Mouse (Mus musculus) hindbrain, embryonic 12.5 days (tissue): Measurements from ENCODE around the gene Flad1. TPM values are rescaled to one million over a fixed set of nuclear protein-coding genes. Genes with fewer than 3 reads are reported as not detected.

Experiments used
- ATAC-seq: fragments of 200-750 bp; cut with Nextera tagmentation; 2 replicates; pipeline ENCODE4 v1.8.0; 2017; ENCODE audit warnings: moderate TSS enrichment; ENCODE audit not compliant: low FRiP score
- H3K27ac ChIP-seq: fragments of 300-500 bp; sonication (generic); 2 replicates; pipeline ENCODE4 v1.5.1; 2016; ENCODE audit warnings: mild to moderate bottlenecking
- H3K27me3 ChIP-seq: fragments of 300-500 bp; sonication (generic); 2 replicates; pipeline ENCODE4 v1.6.1; 2016; ENCODE audit warnings: mild to moderate bottlenecking
- H3K36me3 ChIP-seq: fragments of 300-500 bp; sonication (generic); 2 replicates; pipeline ENCODE4 v1.6.1; 2016; ENCODE audit warnings: mild to moderate bottlenecking
- H3K4me1 ChIP-seq: fragments of 300-500 bp; sonication (generic); 2 replicates; pipeline ENCODE4 v1.6.1; 2016
- H3K4me2 ChIP-seq: fragments of 300-500 bp; sonication (generic); replicated peaks from 2 replicates; pipeline ENCODE4 v1.6.1; 2016; ENCODE audit warnings: mild to moderate bottlenecking
- H3K4me3 ChIP-seq: fragments of 300-500 bp; sonication (generic); 2 replicates; pipeline ENCODE4 v1.5.1; 2016; ENCODE audit warnings: mild to moderate bottlenecking
- H3K9ac ChIP-seq: fragments of 300-500 bp; sonication (generic); 2 replicates; pipeline ENCODE4 v1.6.1; 2016; ENCODE audit warnings: mild to moderate bottlenecking, moderate library complexity
- H3K9me3 ChIP-seq: fragments of 300-500 bp; sonication (generic); replicated peaks from 2 replicates; pipeline ENCODE4 v1.6.1; 2016; ENCODE audit warnings: mild to moderate bottlenecking
- WGBS: fragments of 180-500 bp; shearing (Covaris S2); methylation state at CpG from one replicate; pipeline ENCODE4 v1.1.7; 2016; 5-methylcytosine and 5-hydroxymethylcytosine counted together
- polyA plus RNA-seq: library from polyadenylated mRNA; unstranded; fragments of >200 nt; fragmentation: Nextera tagmentation; extraction: Ambion mirVana; gene quantifications from 2 replicates; pipeline ENCODE4 v1.2.1, GENCODE M21; 2016

Gene Flad1
- polyA plus RNA-seq, 1 experiment from 2014 or later, result 36.9 TPM

GRCm38 (mm10) chr3:89408448-89408847 is 3.2 kb downstream of the Flad1 start:
- H3K36me3 ChIP-seq, result peaks cover 16% of the 10 kb centered on the region
- no peak overlapping the region for H3K9ac ChIP-seq
- H3K4me1 ChIP-seq, result peaks cover 15% of the 10 kb centered on the region
- H3K4me2 ChIP-seq, result no peak overlapping the region
- H3K4me3 ChIP-seq, result no peak overlapping the region
- no peaks in the 10 kb centered on the region for H3K27me3 ChIP-seq
- no peaks in the 10 kb centered on the region for H3K9me3 ChIP-seq
- WGBS, result 62% methylated on average over 16 of the region's 16 CpGs
- H3K27ac ChIP-seq, result no peak overlapping the region
- ATAC-seq, result no peak

- Histone ChIP-seq H3K4me3 (no peak overlapping the region), H3K27me3 (no peaks in the 10 kb centered on the region), H3K4me1 (peaks cover 12% of the 10 kb centered on the region), H3K4me2 (no peak overlapping the region), H3K27ac (no peak overlapping the region), H3K9me3 (no peaks in the 10 kb centered on the region), H3K36me3 (peaks cover 32% of the 10 kb centered on the region), H3K9ac (no peak overlapping the region)
- 92% methylated on average over 6 of the region's 6 CpGs for WGBS
- no peak for ATAC-seq
Observed at GRCm38 (mm10) chr3:89406887-89407286, 4.8 kb downstream of the Flad1 start.

DNA sequence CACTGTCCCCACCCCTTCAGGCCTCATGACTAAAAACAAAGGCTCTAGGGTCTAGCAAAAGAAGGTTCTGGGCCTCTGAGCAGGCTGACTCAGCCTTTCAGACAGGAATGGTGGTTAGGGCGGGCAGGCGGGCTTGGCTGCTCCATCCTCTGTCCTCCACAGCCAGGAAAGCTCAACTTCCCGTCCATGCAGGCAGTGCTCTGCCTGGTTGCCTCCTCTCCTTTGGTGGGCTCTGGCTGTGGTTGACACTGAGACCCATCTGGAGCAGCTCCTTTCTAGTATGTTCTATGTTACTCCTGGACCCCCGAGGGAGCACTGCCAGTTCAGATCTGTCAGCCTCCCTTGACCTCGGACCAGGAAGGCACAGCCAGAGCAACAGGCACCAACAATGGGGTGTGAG is 9.0 kb downstream of the Flad1 start, which contains the start of gene Lenep:
Lenep (minus strand) TSS at position 101 of the 400 bp plus-strand sequence.
- H3K4me1 ChIP-seq, result no peaks in the 10 kb centered on the region
- H3K4me3 ChIP-seq, result no peak within 1 kb of the TSS
- no peaks in the 10 kb centered on the region for H3K9me3 ChIP-seq
- H3K36me3 ChIP-seq, result peaks cover 40% of the 10 kb centered on the region
- no peak for ATAC-seq
- H3K9ac ChIP-seq, result no peak within 1 kb of the TSS
- H3K4me2 ChIP-seq, result no peak within 1 kb of the TSS
- no peak within 1 kb of the TSS for H3K27ac ChIP-seq
- WGBS, result 69% methylated on average over 5 of the region's 5 CpGs
- no peaks in the 10 kb centered on the region for H3K27me3 ChIP-seq

DNA sequence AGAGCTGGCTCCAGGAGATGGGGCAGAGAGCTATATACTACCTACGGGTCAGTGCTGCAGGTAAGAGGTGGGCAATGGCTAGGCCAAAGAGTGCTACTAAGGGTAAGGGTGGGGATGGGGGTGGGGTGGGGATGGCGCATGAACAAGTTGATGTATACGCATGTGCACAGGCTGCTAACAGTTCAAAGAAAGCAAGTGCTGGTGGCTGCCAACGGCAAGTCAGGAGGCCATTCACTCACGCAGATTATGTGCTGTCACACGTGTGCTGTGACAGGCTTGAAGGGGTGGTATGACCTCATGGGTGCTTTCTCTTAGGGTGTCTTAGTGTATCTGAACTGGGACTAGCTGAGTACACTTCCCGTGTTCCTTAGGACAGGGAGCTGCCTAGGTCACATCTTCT is 10.3 kb downstream of the Flad1 start:
- H3K9me3 ChIP-seq, result no peaks in the 10 kb centered on the region
- no peak for ATAC-seq
- H3K27me3 ChIP-seq, result peaks cover under 1% of the 10 kb centered on the region; the same call in 1 of the 2 replicates
- no peak overlapping the region for H3K9ac ChIP-seq
- H3K27ac ChIP-seq, result no peak overlapping the region
- H3K4me2 ChIP-seq, result no peak overlapping the region
- peaks cover 40% of the 10 kb centered on the region for H3K36me3 ChIP-seq
- H3K4me1 ChIP-seq, result peaks cover 5% of the 10 kb centered on the region; the same call in 1 of the 2 replicates
- 89% methylated on average over 7 of the region's 7 CpGs for WGBS
- H3K4me3 ChIP-seq, result no peak overlapping the region

- under 1% methylated on average over 4 of the region's 4 CpGs for whole genome bisulfite sequencing
Observed at GRCm38 (mm10) chr3:89396654-89397005, 15.0 kb downstream of the Flad1 start.

DNA sequence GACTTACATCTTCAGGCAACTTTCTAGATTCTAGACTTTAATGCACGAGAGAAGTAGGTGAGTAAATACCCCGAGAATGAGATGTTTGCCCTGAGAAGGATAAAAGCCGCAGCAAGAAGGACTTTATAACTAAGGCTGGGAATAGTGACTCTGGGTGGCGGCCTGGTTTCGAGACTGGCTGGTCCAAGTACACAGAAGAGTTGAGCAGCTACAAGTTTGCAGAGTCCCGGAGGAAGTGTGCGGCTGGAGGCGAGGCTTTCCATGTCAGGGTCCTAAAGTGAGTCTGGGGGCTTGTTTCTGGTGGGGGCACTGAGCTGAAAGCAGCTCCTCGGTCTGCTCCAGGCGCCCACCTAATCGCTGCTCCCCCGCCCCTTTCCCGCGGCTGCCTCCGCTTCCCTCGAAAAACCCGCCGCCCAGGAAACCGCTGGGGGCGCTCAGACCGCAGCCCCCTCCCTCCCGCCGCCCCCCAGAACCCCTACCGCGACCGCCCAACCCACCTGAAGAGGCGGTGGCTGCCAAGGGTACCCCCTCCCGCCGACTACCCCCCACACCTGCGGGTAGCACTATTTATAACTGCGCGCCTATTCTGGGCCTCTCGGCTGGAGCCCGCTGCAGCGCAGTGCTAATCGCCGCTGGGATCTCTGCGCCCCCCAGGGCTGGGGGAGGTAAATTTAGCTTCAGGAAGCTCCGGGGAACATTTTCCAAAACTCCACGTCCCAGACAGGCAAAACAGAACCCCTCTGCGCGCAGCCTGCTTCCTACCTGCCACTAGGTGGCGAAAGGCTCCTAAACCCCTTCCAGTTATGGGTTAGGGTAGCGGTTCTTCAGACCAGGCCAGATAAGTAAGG is 15.6 kb downstream of the Flad1 start:
- peak overlapping the region; percentile 100 for H3K4me2 ChIP-seq
- no peaks in the 10 kb centered on the region for H3K36me3 ChIP-seq
- H3K27ac ChIP-seq, result no peak overlapping the region
- peak overlapping the region; percentile 56 for H3K9ac ChIP-seq
- H3K9me3 ChIP-seq, result no peaks in the 10 kb centered on the region
- ATAC-seq, result no peak
- peaks cover 53% of the 10 kb centered on the region for H3K4me1 ChIP-seq
- peaks cover 33% of the 10 kb centered on the region for H3K27me3 ChIP-seq
- under 1% methylated on average over 43 of the region's 44 CpGs for WGBS
- peak overlapping the region; percentile 55 for H3K4me3 ChIP-seq

More at GRCm38 (mm10) chr3:89396654-89397005, 15.0 kb downstream of the Flad1 start:
- H3K4me3 ChIP-seq, result peak overlapping the region; percentile 55; the same call in 1 of the 2 replicates
- no peak overlapping the region for H3K27ac ChIP-seq
- H3K9ac ChIP-seq, result 0 out of 2 replicates have a peak overlapping the region, but pooled peaks have one; percentile 1
- ATAC-seq, result no peak
- H3K27me3 ChIP-seq, result peaks cover 28% of the 10 kb centered on the region
- H3K9me3 ChIP-seq, result no peaks in the 10 kb centered on the region
- peaks cover 5% of the 10 kb centered on the region; the same call in 1 of the 2 replicates for H3K36me3 ChIP-seq
- H3K4me1 ChIP-seq, result peaks cover 47% of the 10 kb centered on the region
- peak overlapping the region; percentile 100 for H3K4me2 ChIP-seq

- H3K4me3 ChIP-seq, result peak overlapping the region; percentile 55
- no peaks in the 10 kb centered on the region for H3K9me3 ChIP-seq
- peaks cover 39% of the 10 kb centered on the region for H3K27me3 ChIP-seq
- H3K9ac ChIP-seq, result 0 out of 2 replicates have a peak overlapping the region, but pooled peaks have one; percentile 32
- ATAC-seq, result no peak
- no peak overlapping the region for H3K27ac ChIP-seq
- WGBS, result 2% methylated on average over 10 of the region's 10 CpGs
- peak overlapping the region; percentile 100 for H3K4me2 ChIP-seq
- no peaks in the 10 kb centered on the region for H3K36me3 ChIP-seq
- H3K4me1 ChIP-seq, result peaks cover 59% of the 10 kb centered on the region
Observed at GRCm38 (mm10) chr3:89395419-89395805, 16.3 kb downstream of the Flad1 start.

GRCm38 (mm10) chr3:89394894-89395256 is 16.8 kb downstream of the Flad1 start:
- H3K4me1 ChIP-seq, result peaks cover 62% of the 10 kb centered on the region
- H3K9ac ChIP-seq, result peak overlapping the region; percentile 32; the same call in 1 of the 2 replicates
- H3K36me3 ChIP-seq, result no peaks in the 10 kb centered on the region
- H3K27me3 ChIP-seq, result peaks cover 44% of the 10 kb centered on the region
- peak overlapping the region; percentile 100 for H3K4me2 ChIP-seq
- peak overlapping the region; percentile 55 for H3K4me3 ChIP-seq
- no peak overlapping the region for H3K27ac ChIP-seq
- under 1% methylated on average over 12 of the region's 12 CpGs for WGBS
- no peak; the same call in 1 of the 2 replicates for ATAC-seq
- H3K9me3 ChIP-seq, result no peaks in the 10 kb centered on the region

GRCm38 (mm10) chr3:89394006-89394893 is 17.4 kb downstream of the Flad1 start, which contains the start of gene Zbtb7b:
TSS of gene Zbtb7b (minus strand) at chr3:89394776.
- Histone ChIP-seq H3K4me1 (peaks cover 62% of the 10 kb centered on the region), H3K4me2 (peak within 1 kb of the TSS; percentile 100), H3K9me3 (no peaks in the 10 kb centered on the region), H3K9ac (peak within 1 kb of the TSS; percentile 59), H3K36me3 (no peaks in the 10 kb centered on the region), H3K4me3 (peak within 1 kb of the TSS; percentile 55), H3K27ac (peak within 1 kb of the TSS; percentile 71), H3K27me3 (peaks cover 46% of the 10 kb centered on the region)
- under 1% methylated on average over 39 of the region's 42 CpGs for WGBS
- ATAC-seq, result peak; percentile 59

DNA sequence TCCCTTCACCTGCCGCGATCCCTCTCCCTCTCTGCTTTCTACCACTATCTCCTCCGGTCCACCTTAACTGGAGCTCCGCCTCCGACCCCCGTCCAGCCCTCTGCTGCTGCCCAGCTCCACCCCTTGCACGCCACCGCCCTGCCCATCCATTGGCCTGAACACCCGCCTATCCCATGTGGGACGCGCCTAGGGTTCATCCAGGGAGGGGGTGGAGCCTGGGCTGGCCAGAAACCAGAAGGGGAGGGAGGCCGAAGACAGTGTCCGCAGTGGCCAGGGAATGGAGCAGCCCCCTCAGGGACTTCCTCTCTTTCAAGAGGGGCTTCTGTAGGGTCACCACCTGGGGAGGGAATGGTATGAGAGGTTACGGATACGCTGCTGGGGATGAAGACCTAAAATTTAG is 18.1 kb downstream of the Flad1 start:
- Histone ChIP-seq H3K9me3 (no peaks in the 10 kb centered on the region), H3K27me3 (peaks cover 46% of the 10 kb centered on the region), H3K4me3 (peak overlapping the region; percentile 55), H3K4me1 (peaks cover 62% of the 10 kb centered on the region), H3K36me3 (no peaks in the 10 kb centered on the region), H3K4me2 (peak overlapping the region; percentile 100), H3K27ac (peak overlapping the region; percentile 71), H3K9ac (peak overlapping the region; percentile 59)
- ATAC-seq, result peak; percentile 93
- 1% methylated on average over 15 of the region's 15 CpGs for WGBS

GRCm38 (mm10) chr3:89392871-89393311 is 18.8 kb downstream of the Flad1 start:
- 1% methylated on average over 19 of the region's 24 CpGs for WGBS
- H3K4me1 ChIP-seq, result peaks cover 62% of the 10 kb centered on the region

More at GRCm38 (mm10) chr3:89392871-89393311, 18.8 kb downstream of the Flad1 start:
- Histone ChIP-seq H3K4me2 (peak overlapping the region; percentile 100), H3K9me3 (no peaks in the 10 kb centered on the region), H3K4me3 (peak overlapping the region; percentile 55), H3K27ac (no peak overlapping the region), H3K27me3 (peaks cover 46% of the 10 kb centered on the region), H3K9ac (peak overlapping the region; percentile 68), H3K36me3 (no peaks in the 10 kb centered on the region)
- ATAC-seq, result no peak
